Mouse (Mus musculus) brain, embryonic 14.5 days (tissue): ENCODE measurements at regions not wholly inside any gene's neighbourhood (a gene's known extent, or its start where the extent isn't known, plus 50 kb on each side); places are given as distances from the start of the nearest gene placed in this dataset.

Source experiments
- CTCF ChIP-seq: fragments of 200-500 bp; IDR thresholded peaks from 2 replicates; pipeline ENCODE4 v1.5.1; 2012; ENCODE audit warnings: inconsistent platforms, mild to moderate bottlenecking, moderate library complexity, borderline replicate concordance; ENCODE audit not compliant: insufficient read depth, insufficient read length; ENCODE audit errors: extremely low read depth
- POLR2A ChIP-seq: fragments of 200-500 bp; IDR thresholded peaks from 2 replicates; pipeline ENCODE4 v1.6.1; 2012; ENCODE audit warnings: mild to moderate bottlenecking, inconsistent platforms, borderline replicate concordance; ENCODE audit not compliant: poor library complexity, insufficient read depth, insufficient read length, severe bottlenecking; ENCODE audit errors: extremely low read depth

DNA sequence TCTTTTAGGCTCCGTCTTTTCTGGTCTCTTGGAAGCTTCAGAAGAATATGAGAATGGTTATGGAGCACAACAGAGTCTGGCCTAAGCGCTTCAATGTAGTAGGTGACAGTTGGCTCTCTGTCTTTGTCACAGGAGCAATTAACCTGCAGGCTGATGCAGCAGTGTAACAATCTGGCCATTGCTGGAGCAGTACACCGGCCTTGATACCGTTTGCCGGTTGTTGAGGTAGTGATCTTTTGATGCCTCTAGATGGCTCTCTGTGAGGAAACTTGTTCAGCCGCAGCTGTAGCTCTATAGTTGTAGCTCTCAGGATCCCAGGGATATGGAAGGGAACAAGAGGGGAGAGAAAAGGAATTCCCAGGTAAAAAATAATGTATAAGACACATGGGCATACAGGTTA lies 196.1 kb upstream of the Cxcr4 start:
- TF ChIP-seq CTCF, result no peak
- no peak for TF ChIP-seq POLR2A
